8 mouse cellular contexts compared by ENCODE assay signal in the genomic region with DNA sequence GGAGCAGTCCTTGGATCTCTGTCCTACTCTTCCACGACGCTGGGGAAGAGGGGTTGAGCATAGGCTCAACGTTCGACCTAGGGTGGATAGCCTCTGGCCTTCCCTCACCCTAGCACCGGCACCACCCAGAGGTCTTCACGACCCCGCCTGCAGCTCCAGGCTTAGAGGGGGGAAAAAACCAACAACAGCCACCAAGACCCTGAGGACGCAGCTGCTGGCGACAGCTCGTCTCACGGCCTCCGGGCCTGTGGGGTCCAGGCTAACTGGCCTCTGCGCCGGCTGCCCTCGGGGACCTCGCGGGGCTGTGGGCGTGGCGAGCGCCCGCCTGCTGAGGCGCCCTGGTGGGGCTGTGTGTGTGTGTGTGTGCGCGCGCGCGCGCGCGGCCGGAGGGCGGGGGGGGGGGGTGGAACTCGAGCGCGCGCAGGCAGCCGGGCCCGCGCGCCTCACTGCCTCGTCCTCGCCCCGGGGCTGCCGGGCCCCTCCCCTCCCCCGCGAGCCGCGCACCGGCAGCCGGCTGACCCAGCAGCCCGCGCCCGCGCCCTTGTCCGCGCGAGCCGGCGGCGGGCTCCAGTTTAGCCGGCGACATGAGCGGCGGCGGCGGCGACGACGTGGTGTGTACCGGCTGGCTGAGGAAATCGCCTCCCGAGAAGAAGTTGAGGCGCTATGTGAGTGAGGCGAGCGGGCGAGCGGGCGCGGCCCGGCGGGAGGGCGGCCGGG. TPM values are rescaled to one million over a fixed set of nuclear protein-coding genes. Genes with fewer than 3 reads are reported as not detected.
DNase-seq lines count a peak whose midpoint lies in the region; ATAC-seq and TF ChIP-seq lines count a peak whose summit lies in the region.

Gene Gab2, plus strand, starts transcription at position 345 of the 717 bp plus-strand sequence.

- H3K4me1 ChIP-seq in embryonic facial prominence, embryonic 11.5 days (ENCODE audit: control insufficient read depth, insufficient read depth, low read length): no peaks in the 10 kb centered on the region
- H3K4me1 ChIP-seq in limb, embryonic 13.5 days: peaks cover 24% of the 10 kb centered on the region
- peaks cover 17% of the 10 kb centered on the region for H3K4me1 ChIP-seq in midbrain, embryonic 15.5 days
- no peaks in the 10 kb centered on the region; the same call in 1 of the 2 replicates for H3K4me1 ChIP-seq in spleen, adult 2 months (ENCODE audit: control insufficient read depth, insufficient read depth, insufficient read length)

- TF ChIP-seq POLR2A in spleen, adult 2 months (IDR thresholded peaks at IDR 0.05; ENCODE audit: low read depth, low read length): no peak

- DNase-seq in layer of hippocampus, adult 11-12 months (ENCODE audit: low spot score): peak; percentile 59
- DNase-seq in layer of hippocampus, adult 9-10 months (ENCODE audit: low spot score): no peak
- DNase-seq in embryonic facial prominence, embryonic 11.5 days (ENCODE audit: low spot score): peak; percentile 75
- peak; percentile 78 for DNase-seq in kidney, adult 11 months
- DNase-seq in spleen, adult 2 months (ENCODE audit: low read depth in 1 of 2, low spot score in 2 of 2): peak; percentile 17 to 38

- peak within 1 kb of the TSS; percentile 90 for H3K9ac ChIP-seq in embryonic facial prominence, embryonic 11.5 days (replicated peaks; ENCODE audit: low read length)
- peak within 1 kb of the TSS; percentile 89 for H3K9ac ChIP-seq in limb, embryonic 13.5 days
- H3K9ac ChIP-seq in midbrain, embryonic 15.5 days: peak within 1 kb of the TSS; percentile 91

- peak; percentile 89 for ATAC-seq in embryonic facial prominence, embryonic 11.5 days (replicated peaks; ENCODE audit: insufficient number of reproducible peaks, low FRiP score, low TSS enrichment, low read depth)
- peak; percentile 60 for ATAC-seq in granulocyte monocyte progenitor cell, adult 5-6 weeks (replicated peaks; ENCODE audit: poor library complexity, severe bottlenecking)
- peak; percentile 89 for ATAC-seq in limb, embryonic 13.5 days (ENCODE audit: low FRiP score, low read depth)
- ATAC-seq in midbrain, embryonic 15.5 days (replicated peaks): peak; percentile 85

- H3K27me3 ChIP-seq in embryonic facial prominence, embryonic 11.5 days (ENCODE audit: control insufficient read depth, insufficient read depth, low read length): no peaks in the 10 kb centered on the region
- no peaks in the 10 kb centered on the region; the same call in 1 of the 2 replicates for H3K27me3 ChIP-seq in limb, embryonic 13.5 days
- H3K27me3 ChIP-seq in midbrain, embryonic 15.5 days (replicated peaks): no peaks in the 10 kb centered on the region
- peaks cover 6% of the 10 kb centered on the region for H3K27me3 ChIP-seq in spleen, adult 2 months (ENCODE audit: control insufficient read depth, insufficient read depth, low read length)

- peak within 1 kb of the TSS; percentile 76 for H3K27ac ChIP-seq in embryonic facial prominence, embryonic 11.5 days (replicated peaks; ENCODE audit: low read depth, low read length)
- H3K27ac ChIP-seq in limb, embryonic 13.5 days: peak within 1 kb of the TSS; percentile 74
- peak within 1 kb of the TSS; percentile 82 for H3K27ac ChIP-seq in midbrain, embryonic 15.5 days
- peak within 1 kb of the TSS; percentile 66 for H3K27ac ChIP-seq in spleen, adult 2 months (ENCODE audit: insufficient read depth, low read length)

- TF ChIP-seq CTCF in spleen, adult 2 months (IDR thresholded peaks at IDR 0.05; ENCODE audit: extremely low read depth, insufficient read depth, insufficient read length, insufficient replicate concordance): no peak

- no peaks in the 10 kb centered on the region for H3K9me3 ChIP-seq in embryonic facial prominence, embryonic 11.5 days (replicated peaks; ENCODE audit: control insufficient read depth, low read length)
- no peaks in the 10 kb centered on the region for H3K9me3 ChIP-seq in limb, embryonic 13.5 days
- H3K9me3 ChIP-seq in midbrain, embryonic 15.5 days: no peaks in the 10 kb centered on the region

- under 1% methylated on average over 44 of the region's 83 CpGs for WGBS in embryonic facial prominence, embryonic 11.5 days
- WGBS in limb, embryonic 13.5 days: under 1% methylated on average over 47 of the region's 83 CpGs
- WGBS in midbrain, embryonic 15.5 days: under 1% methylated on average over 53 of the region's 83 CpGs
- WGBS in spleen, adult 2 months: under 1% methylated on average over 54 of the region's 83 CpGs

- H3K36me3 ChIP-seq in embryonic facial prominence, embryonic 11.5 days (replicated peaks; ENCODE audit: control insufficient read depth, insufficient read depth, low read depth, low read length): no peaks in the 10 kb centered on the region
- H3K36me3 ChIP-seq in limb, embryonic 13.5 days: no peaks in the 10 kb centered on the region
- no peaks in the 10 kb centered on the region for H3K36me3 ChIP-seq in midbrain, embryonic 15.5 days (replicated peaks)
- H3K36me3 ChIP-seq in spleen, adult 2 months (ENCODE audit: control insufficient read depth, insufficient read depth, low read length): no peaks in the 10 kb centered on the region

- H3K4me3 ChIP-seq in embryonic facial prominence, embryonic 11.5 days (ENCODE audit: low read depth, low read length): peak within 1 kb of the TSS; percentile 91
- H3K4me3 ChIP-seq in limb, embryonic 13.5 days: peak within 1 kb of the TSS; percentile 81
- H3K4me3 ChIP-seq in midbrain, embryonic 15.5 days: peak within 1 kb of the TSS; percentile 79
- peak within 1 kb of the TSS; percentile 68 for H3K4me3 ChIP-seq in spleen, adult 2 months (ENCODE audit: extremely low read depth, insufficient read depth, insufficient read length)

- peak within 1 kb of the TSS; percentile 86 for H3K4me2 ChIP-seq in embryonic facial prominence, embryonic 11.5 days (ENCODE audit: low read depth, low read length)
- peak within 1 kb of the TSS; percentile 90 for H3K4me2 ChIP-seq in limb, embryonic 13.5 days (replicated peaks)
- peak within 1 kb of the TSS; percentile 76 for H3K4me2 ChIP-seq in midbrain, embryonic 15.5 days

RNA-seq across cellular contexts. Expression of gene Gab2, which starts in this region (rescaled TPM):
- 5.7 and 6.6 TPM in 2 replicates for polyA plus RNA-seq in embryonic facial prominence, embryonic 11.5 days (2014; fragmentation: Nextera tagmentation; extraction: Ambion mirVana)
- 14.1 and 18.9 TPM in 2 replicates for total RNA-seq in granulocyte monocyte progenitor cell, adult 5-6 weeks (2014; fragmentation: Nextera tagmentation)
- total RNA-seq in granulocyte monocyte progenitor cell, adult 5-6 weeks (2017): 14.3 and 16.4 TPM in 2 replicates
- 4.0 and 4.9 TPM in 2 replicates for polyA plus RNA-seq in limb, embryonic 13.5 days (2015; fragmentation: Nextera tagmentation; extraction: Ambion mirVana)
- 22.3 and 23.3 TPM in 2 replicates for polyA plus RNA-seq in midbrain, embryonic 15.5 days (2015; fragmentation: Nextera tagmentation; extraction: Ambion mirVana)
- polyA plus RNA-seq in spleen, adult 2 months (2012; rRNA removed): 8.7 and 9.2 TPM in 2 replicates
